Mouse (Mus musculus): ENCODE measurements at regions not wholly inside any gene's neighbourhood (a gene's known extent, or its start where the extent isn't known, plus 50 kb on each side); places are given as distances from the start of the nearest gene placed in this dataset.

DNA sequence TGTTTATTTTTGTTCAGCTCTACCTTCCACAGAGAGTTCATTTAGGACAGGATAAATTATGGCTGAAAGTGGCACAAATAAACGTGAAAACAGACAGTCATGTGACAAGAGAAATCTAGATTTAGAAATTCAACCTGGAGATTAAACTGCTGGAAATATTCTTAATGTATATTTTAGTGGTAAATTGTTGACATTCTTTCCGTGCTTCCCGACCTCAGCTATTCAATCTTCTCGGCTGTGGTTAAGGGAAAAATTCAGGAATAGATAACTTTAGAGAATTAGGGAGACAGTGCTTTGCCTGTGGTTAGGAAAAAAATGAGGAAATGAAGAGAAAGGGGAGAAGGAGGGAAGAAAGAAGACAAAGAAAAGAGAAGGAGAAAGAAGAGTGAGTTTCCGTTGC lies 211.7 kb upstream of the Tsc22d2 start:
- 78% methylated on average over 5 of the region's 5 CpGs for WGBS
- DNase-seq (ENCODE audit: low spot score): no peak

DNA sequence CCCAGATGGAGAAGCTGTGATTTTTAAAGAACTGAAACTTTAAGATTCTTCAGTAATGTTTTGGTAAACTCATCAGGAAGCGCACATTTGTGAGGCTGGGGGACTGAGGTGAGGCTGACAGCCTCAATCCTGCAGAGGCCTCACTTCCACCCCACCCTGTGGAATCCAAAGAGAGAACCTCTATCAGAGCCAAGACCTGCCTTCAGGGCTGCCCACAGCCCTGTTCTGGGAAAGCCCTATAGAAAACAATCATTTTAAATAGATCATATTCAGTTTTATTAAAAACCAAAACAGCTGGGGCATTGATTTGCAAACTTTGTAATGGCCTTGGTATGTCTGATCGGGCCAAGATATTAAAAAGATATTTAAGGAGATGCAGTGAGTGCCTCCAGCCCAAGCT lies 210.7 kb upstream of the Tsc22d2 start:
- Histone ChIP-seq H3K27me3 (ENCODE audit: control insufficient read depth, insufficient read depth, low read length) (no peaks in the 10 kb centered on the region), H3K9me3 (ENCODE audit: control insufficient read depth, low read length) (no peaks in the 10 kb centered on the region), H3K36me3 (ENCODE audit: control insufficient read depth, insufficient read depth, low read length) (no peaks in the 10 kb centered on the region), H3K27ac (ENCODE audit: low read depth, low read length) (no peak overlapping the region), H3K4me3 (ENCODE audit: low read depth, low read length) (no peak overlapping the region), H3K9ac (ENCODE audit: low read depth, low read length) (no peak overlapping the region), H3K4me2 (replicated peaks; ENCODE audit: low read depth, low read length) (no peak overlapping the region), H3K4me1 (replicated peaks; ENCODE audit: control insufficient read depth, insufficient read depth, low read length) (no peaks in the 10 kb centered on the region)
- DNase-seq (ENCODE audit: low spot score) (no peak), ATAC-seq (ENCODE audit: low FRiP score) (no peak)
- WGBS: 90% methylated on average over 2 of the region's 2 CpGs

More for the DNA sequence above, 211.7 kb upstream of the Tsc22d2 start:
- no peaks in the 10 kb centered on the region for H3K36me3 ChIP-seq (ENCODE audit: control insufficient read depth, insufficient read depth, low read length)
- no peaks in the 10 kb centered on the region for H3K4me1 ChIP-seq (replicated peaks; ENCODE audit: control insufficient read depth, insufficient read depth, low read length)
- H3K4me2 ChIP-seq (replicated peaks; ENCODE audit: low read depth, low read length): no peak overlapping the region
- ATAC-seq (ENCODE audit: low FRiP score): no peak
- no peak overlapping the region for H3K9ac ChIP-seq (ENCODE audit: low read depth, low read length)
- no peak overlapping the region for H3K27ac ChIP-seq (ENCODE audit: low read depth, low read length)
- no peaks in the 10 kb centered on the region for H3K27me3 ChIP-seq (ENCODE audit: control insufficient read depth, insufficient read depth, low read length)
- no peaks in the 10 kb centered on the region for H3K9me3 ChIP-seq (ENCODE audit: control insufficient read depth, low read length)
- H3K4me3 ChIP-seq (ENCODE audit: low read depth, low read length): no peak overlapping the region

DNA sequence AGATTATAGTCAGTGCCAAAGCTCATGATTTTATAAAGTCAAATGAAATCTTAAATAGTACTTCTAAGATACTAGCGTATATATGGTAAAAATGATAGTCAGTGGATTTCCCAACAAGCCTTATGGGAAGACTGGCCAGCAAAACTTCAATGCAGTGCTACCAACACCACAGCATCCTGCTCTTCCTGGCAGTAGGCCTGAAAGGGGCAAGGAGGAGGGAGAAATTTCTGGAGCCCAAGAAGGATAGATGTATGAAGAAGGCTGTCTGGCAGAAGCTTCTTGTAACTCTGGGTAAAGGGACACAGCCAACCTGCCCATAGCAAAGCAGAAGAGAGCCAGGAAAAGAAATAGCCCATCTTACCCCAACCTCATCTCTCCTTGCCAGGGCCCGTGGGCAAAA lies 209.0 kb upstream of the Tsc22d2 start:
- Histone ChIP-seq H3K9me3 (ENCODE audit: control insufficient read depth, low read length) (no peaks in the 10 kb centered on the region), H3K4me2 (replicated peaks; ENCODE audit: low read depth, low read length) (no peak overlapping the region), H3K36me3 (ENCODE audit: control insufficient read depth, insufficient read depth, low read length) (no peaks in the 10 kb centered on the region), H3K4me3 (ENCODE audit: low read depth, low read length) (no peak overlapping the region), H3K9ac (ENCODE audit: low read depth, low read length) (no peak overlapping the region), H3K27me3 (ENCODE audit: control insufficient read depth, insufficient read depth, low read length) (no peaks in the 10 kb centered on the region), H3K4me1 (replicated peaks; ENCODE audit: control insufficient read depth, insufficient read depth, low read length) (no peaks in the 10 kb centered on the region), H3K27ac (ENCODE audit: low read depth, low read length) (no peak overlapping the region)
- no peak for ATAC-seq (ENCODE audit: low FRiP score)
- DNase-seq (ENCODE audit: low spot score): no peak
- 73% methylated on average over 2 of the region's 2 CpGs for WGBS

DNA sequence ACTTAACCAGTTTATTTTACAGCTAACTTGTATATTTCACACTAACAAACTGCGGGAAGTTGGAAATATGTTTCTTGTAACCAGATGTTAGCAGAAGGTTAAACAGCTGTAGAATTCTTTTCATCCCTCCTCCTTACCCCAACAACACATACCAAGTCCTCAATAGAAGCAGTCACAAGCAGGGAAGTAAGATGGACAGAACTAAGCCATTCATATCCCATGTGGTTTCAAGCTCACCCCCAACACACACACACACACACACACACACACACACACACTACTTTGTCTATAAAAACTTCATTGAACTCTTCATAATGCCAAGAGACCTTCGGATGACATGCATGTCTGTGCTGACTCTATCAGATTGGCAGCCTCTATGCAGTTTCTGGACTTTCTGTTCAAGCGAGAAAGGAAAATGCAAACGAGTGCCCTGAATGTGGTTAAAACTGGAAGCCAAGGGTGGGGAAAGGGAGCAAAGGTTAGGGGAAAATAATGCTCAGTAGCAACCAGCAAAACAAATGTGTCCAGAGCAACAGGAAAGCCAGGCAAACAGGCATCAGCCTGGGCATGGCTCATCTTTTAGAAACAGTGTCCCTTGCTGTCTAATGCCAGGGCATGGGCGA lies 207.6 kb upstream of the Tsc22d2 start:
- ATAC-seq (ENCODE audit: low FRiP score) (0 out of 2 replicates have a peak, but pooled peaks have one; percentile 56), DNase-seq (ENCODE audit: low spot score) (peak; percentile 26)
- Histone ChIP-seq H3K4me3 (ENCODE audit: low read depth, low read length) (no peak overlapping the region), H3K36me3 (ENCODE audit: control insufficient read depth, insufficient read depth, low read length) (no peaks in the 10 kb centered on the region), H3K4me1 (replicated peaks; ENCODE audit: control insufficient read depth, insufficient read depth, low read length) (no peaks in the 10 kb centered on the region), H3K27me3 (ENCODE audit: control insufficient read depth, insufficient read depth, low read length) (no peaks in the 10 kb centered on the region), H3K9ac (ENCODE audit: low read depth, low read length) (no peak overlapping the region), H3K4me2 (replicated peaks; ENCODE audit: low read depth, low read length) (no peak overlapping the region), H3K27ac (ENCODE audit: low read depth, low read length) (no peak overlapping the region), H3K9me3 (ENCODE audit: control insufficient read depth, low read length) (no peaks in the 10 kb centered on the region)
- 54% methylated on average over 5 of the region's 5 CpGs for WGBS

DNA sequence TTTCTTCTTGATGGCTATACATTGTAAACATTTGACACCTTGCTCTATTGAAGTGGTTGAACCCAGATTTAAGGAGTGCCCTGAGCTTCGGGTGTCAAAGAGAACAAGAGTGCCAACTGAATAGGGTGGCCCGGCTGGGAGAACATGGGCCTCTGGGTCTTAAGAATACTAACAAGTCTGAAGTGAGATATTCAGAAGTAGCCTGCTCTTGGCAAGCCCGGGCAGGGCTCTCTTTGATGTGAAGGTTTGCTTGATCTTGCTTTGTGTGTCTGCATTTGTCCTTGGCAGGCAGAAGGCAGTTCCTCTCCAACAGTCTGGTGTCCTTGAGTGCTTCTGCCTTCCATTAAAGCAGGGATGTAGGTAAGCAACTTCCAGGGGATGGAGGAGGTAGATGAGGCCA lies 203.5 kb upstream of the Tsc22d2 start:
- Histone ChIP-seq H3K9me3 (ENCODE audit: control insufficient read depth, low read length) (no peaks in the 10 kb centered on the region), H3K27me3 (ENCODE audit: control insufficient read depth, insufficient read depth, low read length) (no peaks in the 10 kb centered on the region), H3K4me2 (replicated peaks; ENCODE audit: low read depth, low read length) (no peak overlapping the region), H3K27ac (ENCODE audit: low read depth, low read length) (no peak overlapping the region), H3K9ac (ENCODE audit: low read depth, low read length) (no peak overlapping the region), H3K4me1 (replicated peaks; ENCODE audit: control insufficient read depth, insufficient read depth, low read length) (no peaks in the 10 kb centered on the region), H3K4me3 (ENCODE audit: low read depth, low read length) (no peak overlapping the region), H3K36me3 (ENCODE audit: control insufficient read depth, insufficient read depth, low read length) (no peaks in the 10 kb centered on the region)
- WGBS: 66% methylated on average over 3 of the region's 3 CpGs
- DNase-seq (ENCODE audit: low spot score) (no peak), ATAC-seq (ENCODE audit: low FRiP score) (no peak)

DNA sequence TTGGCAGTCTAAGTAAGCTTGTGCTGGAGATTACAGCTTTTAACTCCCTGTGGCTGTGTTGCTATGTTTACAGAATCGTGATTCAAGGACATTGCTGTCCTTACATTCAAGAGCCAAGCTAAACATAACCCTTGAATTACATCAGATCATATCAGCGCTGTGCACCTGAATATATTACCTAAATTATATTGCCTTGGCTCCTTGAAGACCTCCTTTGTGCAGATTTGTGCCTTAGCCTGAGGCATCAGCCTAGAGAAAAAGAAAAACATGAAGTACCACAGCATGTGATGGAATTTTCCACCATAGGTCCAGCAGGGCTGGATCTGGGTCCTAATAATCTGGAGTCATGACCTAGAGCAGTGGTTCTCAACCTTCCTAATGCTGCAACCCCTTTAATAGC lies 189.8 kb upstream of the Tsc22d2 start:
- H3K4me3 ChIP-seq (ENCODE audit: low read depth, low read length): no peak overlapping the region
- H3K27me3 ChIP-seq (ENCODE audit: control insufficient read depth, insufficient read depth, low read length): no peaks in the 10 kb centered on the region
- H3K36me3 ChIP-seq (ENCODE audit: control insufficient read depth, insufficient read depth, low read length): no peaks in the 10 kb centered on the region
- DNase-seq (ENCODE audit: low spot score): no peak
- H3K9me3 ChIP-seq (ENCODE audit: control insufficient read depth, low read length): no peaks in the 10 kb centered on the region
- H3K4me1 ChIP-seq (replicated peaks; ENCODE audit: control insufficient read depth, insufficient read depth, low read length): no peaks in the 10 kb centered on the region
- no peak for ATAC-seq (ENCODE audit: low FRiP score)
- H3K4me2 ChIP-seq (replicated peaks; ENCODE audit: low read depth, low read length): no peak overlapping the region
- no peak overlapping the region for H3K27ac ChIP-seq (ENCODE audit: low read depth, low read length)
- H3K9ac ChIP-seq (ENCODE audit: low read depth, low read length): no peak overlapping the region
- 95% methylated on average over 2 of the region's 2 CpGs for WGBS

DNA sequence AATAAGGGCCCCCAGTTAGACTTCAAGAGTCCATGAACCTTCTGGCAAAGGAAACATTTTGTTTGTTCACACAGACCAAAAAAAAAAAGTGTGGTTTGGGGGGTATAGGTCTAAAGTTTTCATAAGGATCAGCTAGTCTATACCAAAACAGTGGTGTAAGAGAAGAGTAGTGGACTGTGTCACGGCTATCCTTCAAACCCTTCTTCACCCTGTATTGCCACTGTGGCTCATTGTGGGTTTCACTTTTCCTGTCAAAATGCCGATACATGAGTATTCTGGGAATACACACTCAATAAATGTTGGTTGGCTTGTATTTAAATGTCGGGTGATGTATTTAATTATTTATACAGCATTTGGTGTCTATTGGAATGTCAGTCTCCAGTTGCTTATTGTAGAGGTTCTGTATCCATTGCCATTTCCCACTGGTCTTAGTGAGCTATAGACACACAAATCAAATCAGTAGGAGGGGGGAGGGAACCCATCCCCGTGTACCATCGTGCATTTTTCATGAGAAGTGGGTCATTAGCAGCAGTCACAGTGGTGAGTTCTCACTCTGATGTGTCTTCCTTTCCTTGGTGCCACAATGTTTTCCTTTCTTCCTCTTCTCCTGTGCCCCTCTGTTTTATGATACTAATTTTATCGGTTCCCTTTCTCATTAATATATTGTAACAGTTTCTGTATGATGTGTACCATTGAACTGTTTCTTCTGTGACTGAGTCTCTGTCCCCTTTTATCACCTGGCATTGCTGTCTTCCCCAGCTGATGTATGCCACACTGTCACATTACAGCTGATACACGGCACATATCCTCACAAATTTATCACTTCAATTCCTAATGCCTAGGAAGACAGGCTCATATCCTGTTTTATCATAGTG lies 187.8 kb upstream of the Tsc22d2 start:
- whole genome bisulfite sequencing: 78% methylated on average over 7 of the region's 7 CpGs
- DNase-seq (ENCODE audit: low spot score) (no peak), ATAC-seq (ENCODE audit: low FRiP score) (no peak)
- no peak overlapping the region for H3K4me2 ChIP-seq (replicated peaks; ENCODE audit: low read depth, low read length)
- H3K9ac ChIP-seq (ENCODE audit: low read depth, low read length): no peak overlapping the region
- no peak overlapping the region for H3K27ac ChIP-seq (ENCODE audit: low read depth, low read length)
- H3K36me3 ChIP-seq (ENCODE audit: control insufficient read depth, insufficient read depth, low read length): no peaks in the 10 kb centered on the region
- no peaks in the 10 kb centered on the region for H3K9me3 ChIP-seq (ENCODE audit: control insufficient read depth, low read length)
- H3K27me3 ChIP-seq (ENCODE audit: control insufficient read depth, insufficient read depth, low read length): no peaks in the 10 kb centered on the region
- no peak overlapping the region for H3K4me3 ChIP-seq (ENCODE audit: low read depth, low read length)
- no peaks in the 10 kb centered on the region for H3K4me1 ChIP-seq (replicated peaks; ENCODE audit: control insufficient read depth, insufficient read depth, low read length)

DNA sequence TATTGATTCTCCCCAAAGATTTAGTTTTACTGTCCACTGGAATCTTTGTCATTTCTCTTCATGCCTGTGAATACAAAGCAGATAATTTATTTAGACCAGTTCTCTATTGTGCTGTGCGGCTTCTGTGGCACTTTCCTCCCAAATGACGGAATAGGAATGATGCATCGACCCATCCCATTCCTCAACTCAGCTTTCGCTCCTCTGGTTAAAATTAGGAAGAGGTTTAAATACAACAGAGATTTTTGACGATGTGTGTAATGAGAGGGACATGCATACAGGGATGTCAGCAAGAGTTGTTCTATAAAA lies 187.2 kb upstream of the Tsc22d2 start:
- H3K27me3 ChIP-seq (ENCODE audit: control insufficient read depth, insufficient read depth, low read length): no peaks in the 10 kb centered on the region
- H3K27ac ChIP-seq (ENCODE audit: low read depth, low read length): no peak overlapping the region
- WGBS: 86% methylated on average over 5 of the region's 5 CpGs
- ATAC-seq (ENCODE audit: low FRiP score) (no peak), DNase-seq (ENCODE audit: low spot score) (no peak)
- H3K36me3 ChIP-seq (ENCODE audit: control insufficient read depth, insufficient read depth, low read length): no peaks in the 10 kb centered on the region
- no peak overlapping the region for H3K9ac ChIP-seq (ENCODE audit: low read depth, low read length)
- H3K4me3 ChIP-seq (ENCODE audit: low read depth, low read length): no peak overlapping the region
- H3K9me3 ChIP-seq (ENCODE audit: control insufficient read depth, low read length): no peaks in the 10 kb centered on the region
- no peaks in the 10 kb centered on the region for H3K4me1 ChIP-seq (replicated peaks; ENCODE audit: control insufficient read depth, insufficient read depth, low read length)
- no peak overlapping the region for H3K4me2 ChIP-seq (replicated peaks; ENCODE audit: low read depth, low read length)

DNA sequence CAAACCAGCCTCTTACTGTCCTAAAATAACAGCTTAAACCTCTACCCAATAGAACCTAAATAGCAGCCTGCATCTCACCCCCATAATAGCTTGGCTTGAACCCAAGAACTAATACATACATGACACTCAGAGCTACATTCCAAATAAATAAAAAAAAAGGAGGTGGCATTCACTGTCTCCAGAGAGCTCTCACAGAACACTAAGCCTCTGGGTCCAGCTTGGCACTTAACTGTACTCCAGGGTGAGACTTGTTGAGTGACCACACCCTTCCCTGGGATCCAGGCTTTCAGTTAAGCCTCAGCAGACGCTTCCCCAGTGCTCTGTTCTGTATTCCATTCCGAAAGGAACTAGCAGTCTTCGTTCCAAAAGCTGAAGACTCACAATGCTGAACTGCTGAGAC lies 186.3 kb upstream of the Tsc22d2 start:
- no peak for DNase-seq (ENCODE audit: low spot score)
- H3K4me1 ChIP-seq (replicated peaks; ENCODE audit: control insufficient read depth, insufficient read depth, low read length): no peaks in the 10 kb centered on the region
- no peaks in the 10 kb centered on the region for H3K9me3 ChIP-seq (ENCODE audit: control insufficient read depth, low read length)
- ATAC-seq (ENCODE audit: low FRiP score): no peak
- H3K4me3 ChIP-seq (ENCODE audit: low read depth, low read length): no peak overlapping the region
- no peak overlapping the region for H3K4me2 ChIP-seq (replicated peaks; ENCODE audit: low read depth, low read length)
- H3K27ac ChIP-seq (ENCODE audit: low read depth, low read length): no peak overlapping the region
- H3K36me3 ChIP-seq (ENCODE audit: control insufficient read depth, insufficient read depth, low read length): no peaks in the 10 kb centered on the region
- no peak overlapping the region for H3K9ac ChIP-seq (ENCODE audit: low read depth, low read length)
- WGBS: 73% methylated on average over 3 of the region's 3 CpGs
- no peaks in the 10 kb centered on the region for H3K27me3 ChIP-seq (ENCODE audit: control insufficient read depth, insufficient read depth, low read length)

Measured in hindbrain, embryonic 11.5 days (tissue).